Mouse (Mus musculus): ENCODE results near the gene Ngef. TPM values are rescaled to one million over a fixed set of nuclear protein-coding genes. Genes with fewer than 3 reads are reported as not detected.
A peak's percentile ranks its signal among the peaks of the same experiment; 100 is the strongest.

Ngef gene
- total RNA-seq, 2 experiments from 2014 or later = 91.3 to 99.4 TPM

GRCm38 (mm10) chr1:87562967-87563366 is 10.7 kb downstream of the Ngef start:
- no peak for DNase-seq

- DNase-seq = no peak
Measured at GRCm38 (mm10) chr1:87553586-87553985, 20.1 kb downstream of the Ngef start.

GRCm38 (mm10) chr1:87551008-87551407 is 22.7 kb downstream of the Ngef start:
- no peak for DNase-seq

- DNase-seq = no peak
Measured at GRCm38 (mm10) chr1:87541614-87542013, 32.1 kb downstream of the Ngef start.

- DNase-seq = no peak
Measured at GRCm38 (mm10) chr1:87537008-87537407, 36.7 kb downstream of the Ngef start.

- DNase-seq = no peak
Measured at GRCm38 (mm10) chr1:87534118-87534517, 39.6 kb downstream of the Ngef start.

- DNase-seq = no peak
Measured at GRCm38 (mm10) chr1:87532346-87532745, 41.3 kb downstream of the Ngef start.

- DNase-seq = no peak
Measured at GRCm38 (mm10) chr1:87527191-87527590, 46.5 kb downstream of the Ngef start.

GRCm38 (mm10) chr1:87525041-87525440 is 48.6 kb downstream of the Ngef start:
- DNase-seq = no peak

- no peak for DNase-seq
Measured at GRCm38 (mm10) chr1:87521523-87521922, 52.1 kb downstream of the Ngef start.

- DNase-seq = no peak
Measured at GRCm38 (mm10) chr1:87520467-87520866, 53.2 kb downstream of the Ngef start.

GRCm38 (mm10) chr1:87510845-87511244 is 62.8 kb downstream of the Ngef start:
- DNase-seq = no peak

GRCm38 (mm10) chr1:87510166-87510691 is 63.4 kb downstream of the Ngef start:
- peak; percentile 56 to 61 for DNase-seq

- DNase-seq = peak in 1 of 2 experiments; percentile 35
Measured at GRCm38 (mm10) chr1:87509561-87510165, 64.0 kb downstream of the Ngef start, which contains the start of gene Neu2. Gene Neu2, plus strand, starts transcription at chr1:87509889.

- DNase-seq = no peak
Measured at GRCm38 (mm10) chr1:87508591-87509560, 64.8 kb downstream of the Ngef start.

GRCm38 (mm10) chr1:87507857-87508256 is 65.8 kb downstream of the Ngef start:
- no peak for DNase-seq

GRCm38 (mm10) chr1:87505524-87505923 is 68.1 kb downstream of the Ngef start:
- DNase-seq = no peak

GRCm38 (mm10) chr1:87493542-87493941 is 80.1 kb downstream of the Ngef start:
- no peak for DNase-seq

- DNase-seq = no peak
Measured at GRCm38 (mm10) chr1:87492285-87492684, 81.4 kb downstream of the Ngef start.

GRCm38 (mm10) chr1:87486386-87486785 is 87.3 kb downstream of the Ngef start:
- peak in 1 of 2 experiments; percentile 36 for DNase-seq

GRCm38 (mm10) chr1:87482546-87482945 is 91.1 kb downstream of the Ngef start:
- no peak for DNase-seq

GRCm38 (mm10) chr1:87475076-87475895 is 98.4 kb downstream of the Ngef start:
- peak in 1 of 2 experiments; percentile 49 for DNase-seq
